Comparison of ENCODE assay signal across 8 mouse cellular contexts in genomic region chr19:38837171-38837641, GRCm38 (mm10). TPM values are rescaled to one million over a fixed set of nuclear protein-coding genes. Genes with fewer than 3 reads are reported as not detected.
A peak's percentile ranks its signal among the peaks of the same experiment; 100 is the strongest.
DNase-seq lines count a peak whose midpoint lies in the region; ATAC-seq and TF ChIP-seq lines count a peak whose summit lies in the region.

No protein-coding gene starts in this region.

- H3K27ac ChIP-seq in forebrain, embryonic 11.5 days (ENCODE audit: low read depth, low read length): peak overlapping the region; percentile 76; the same call in 1 of the 2 replicates
- peak overlapping the region; percentile 90 for H3K27ac ChIP-seq in heart, embryonic 16.5 days (ENCODE audit: low read length)
- H3K27ac ChIP-seq in liver, postnatal 0 days (ENCODE audit: low read depth): peak overlapping the region; percentile 92
- H3K27ac ChIP-seq in neural tube, embryonic 14.5 days (ENCODE audit: low read depth, low read length): peak overlapping the region; percentile 90

- H3K4me2 ChIP-seq in forebrain, embryonic 11.5 days (ENCODE audit: low read depth, low read length, severe bottlenecking): peak overlapping the region; percentile 63
- H3K4me2 ChIP-seq in heart, embryonic 16.5 days (ENCODE audit: low read depth, low read length): peak overlapping the region; percentile 81
- H3K4me2 ChIP-seq in liver, postnatal 0 days (ENCODE audit: low read depth, low read length): peak overlapping the region; percentile 88
- peak overlapping the region; percentile 48 for H3K4me2 ChIP-seq in neural tube, embryonic 14.5 days (ENCODE audit: low read depth, low read length)

- under 1% methylated on average over 52 of the region's 54 CpGs for WGBS in forebrain, embryonic 11.5 days
- 1% methylated on average over 54 of the region's 54 CpGs for WGBS in heart, embryonic 16.5 days
- WGBS in liver, postnatal 0 days (ENCODE audit: insufficient replicate concordance): 5% methylated on average over 35 of the region's 54 CpGs
- WGBS in neural tube, embryonic 14.5 days: under 1% methylated on average over 52 of the region's 54 CpGs

- no peak for TF ChIP-seq EP300 in liver, postnatal 0 days (IDR thresholded peaks at IDR 0.05; ENCODE audit: low read depth)

- TF ChIP-seq CTCF in G1E (IDR thresholded peaks at IDR 0.05; ENCODE audit: low read depth, low read length): no peak
- TF ChIP-seq CTCF in liver, postnatal 0 days (IDR thresholded peaks at IDR 0.05; ENCODE audit: low read depth): no peak

- peak overlapping the region; percentile 72 for H3K9ac ChIP-seq in forebrain, embryonic 11.5 days (ENCODE audit: low read length)
- peak overlapping the region; percentile 89 for H3K9ac ChIP-seq in heart, embryonic 16.5 days (ENCODE audit: low read length)
- H3K9ac ChIP-seq in liver, postnatal 0 days (replicated peaks): peak overlapping the region; percentile 89
- H3K9ac ChIP-seq in neural tube, embryonic 14.5 days (replicated peaks; ENCODE audit: low read depth, low read length): peak overlapping the region; percentile 89

- H3K27me3 ChIP-seq in G1E (ENCODE audit: insufficient read depth, low read length): no peaks in the 10 kb centered on the region
- H3K27me3 ChIP-seq in forebrain, embryonic 11.5 days (ENCODE audit: control insufficient read depth, insufficient read depth, low read length): no peaks in the 10 kb centered on the region
- no peaks in the 10 kb centered on the region for H3K27me3 ChIP-seq in heart, embryonic 16.5 days (ENCODE audit: control insufficient read depth, insufficient read depth, low read length)
- H3K27me3 ChIP-seq in liver, postnatal 0 days (ENCODE audit: insufficient read depth, low read length): no peaks in the 10 kb centered on the region
- H3K27me3 ChIP-seq in neural tube, embryonic 14.5 days (ENCODE audit: control insufficient read depth, insufficient read depth, low read length): no peaks in the 10 kb centered on the region

- peaks cover 4% of the 10 kb centered on the region for H3K36me3 ChIP-seq in G1E (replicated peaks)
- no peaks in the 10 kb centered on the region for H3K36me3 ChIP-seq in forebrain, embryonic 11.5 days (ENCODE audit: control insufficient read depth, insufficient read depth, low read length)
- H3K36me3 ChIP-seq in heart, embryonic 16.5 days (ENCODE audit: control insufficient read depth, insufficient read depth): no peaks in the 10 kb centered on the region
- no peaks in the 10 kb centered on the region for H3K36me3 ChIP-seq in liver, postnatal 0 days (replicated peaks; ENCODE audit: insufficient read depth, low read length)
- no peaks in the 10 kb centered on the region for H3K36me3 ChIP-seq in neural tube, embryonic 14.5 days (ENCODE audit: control insufficient read depth, insufficient read depth, low read length)

- H3K4me3 ChIP-seq in G1E (ENCODE audit: low read depth, low read length): peak overlapping the region; percentile 90
- peak overlapping the region; percentile 79 for H3K4me3 ChIP-seq in forebrain, embryonic 11.5 days (ENCODE audit: low read depth, low read length)
- H3K4me3 ChIP-seq in heart, embryonic 16.5 days (ENCODE audit: low read length): peak overlapping the region; percentile 89
- H3K4me3 ChIP-seq in liver, postnatal 0 days (ENCODE audit: low read depth, low read length): peak overlapping the region; percentile 91
- peak overlapping the region; percentile 93 for H3K4me3 ChIP-seq in neural tube, embryonic 14.5 days (ENCODE audit: low read depth, low read length)

- H3K9me3 ChIP-seq in G1E (replicated peaks): no peaks in the 10 kb centered on the region
- no peaks in the 10 kb centered on the region for H3K9me3 ChIP-seq in forebrain, embryonic 11.5 days (ENCODE audit: control insufficient read depth, low read length)
- no peaks in the 10 kb centered on the region for H3K9me3 ChIP-seq in heart, embryonic 16.5 days (replicated peaks; ENCODE audit: control insufficient read depth, low read length)
- H3K9me3 ChIP-seq in liver, postnatal 0 days (ENCODE audit: low read length): no peaks in the 10 kb centered on the region
- H3K9me3 ChIP-seq in neural tube, embryonic 14.5 days (ENCODE audit: control insufficient read depth, low read length): no peaks in the 10 kb centered on the region

- H3K4me1 ChIP-seq in G1E (ENCODE audit: insufficient read depth, low read depth, low read length): peaks cover 16% of the 10 kb centered on the region
- H3K4me1 ChIP-seq in forebrain, embryonic 11.5 days (replicated peaks; ENCODE audit: control insufficient read depth, insufficient read depth, low read length): no peaks in the 10 kb centered on the region
- H3K4me1 ChIP-seq in heart, embryonic 16.5 days (ENCODE audit: control insufficient read depth, insufficient read depth, low read length): peaks cover 4% of the 10 kb centered on the region; the same call in 1 of the 2 replicates
- peaks cover 11% of the 10 kb centered on the region for H3K4me1 ChIP-seq in liver, postnatal 0 days (ENCODE audit: insufficient read depth)
- H3K4me1 ChIP-seq in neural tube, embryonic 14.5 days (ENCODE audit: control insufficient read depth, insufficient read depth, low read length): 0 out of 2 replicates have a peak, but pooled peaks cover 5% of the 10 kb centered on the region

- peak; percentile 25 for DNase-seq in G1E (ENCODE audit: low spot score)
- DNase-seq in c-Kit-negative CD71-positive TER-119-positive erythroid progenitor cells, embryonic 14.5 days (ENCODE audit: low read depth, low spot score): peak; percentile 31
- peak; percentile 79 for DNase-seq in forebrain, embryonic 11.5 days (ENCODE audit: low spot score)
- peak; percentile 82 for DNase-seq in kidney, postnatal 10 days
- peak; percentile 64 for DNase-seq in liver, postnatal 0 days
- DNase-seq in thymus, postnatal 14 days: peak; percentile 37

- peak; percentile 34; the same call in 1 of the 2 replicates for ATAC-seq in G1E (ENCODE audit: extremely low read depth, insufficient number of reproducible peaks, low FRiP score, poor library complexity, severe bottlenecking)
- ATAC-seq in forebrain, embryonic 11.5 days (replicated peaks; ENCODE audit: low FRiP score): peak; percentile 63
- peak; percentile 62 for ATAC-seq in heart, embryonic 16.5 days (replicated peaks; ENCODE audit: extremely low read depth, insufficient read depth, low FRiP score)
- peak; percentile 18 for ATAC-seq in liver, postnatal 0 days
- peak; percentile 67 for ATAC-seq in neural tube, embryonic 14.5 days (ENCODE audit: low read depth)

RNA-seq across cellular contexts. Expression of gene Tbc1d12, which starts 0.8 kb away (rescaled TPM):
- total RNA-seq in G1E (2014; fragmentation: Nextera tagmentation) (6.6 and 16.2 TPM in 2 replicates), G1E (2017) (7.8 and 7.9 TPM in 2 replicates)
- 0.99 and 1.3 TPM in 2 replicates for polyA plus RNA-seq in G1E (2012)
- polyA plus RNA-seq in forebrain, embryonic 11.5 days (2014; fragmentation: Nextera tagmentation; extraction: Ambion mirVana): 3.2 and 4.0 TPM in 2 replicates
- 1.3 TPM in 2 replicates for polyA plus RNA-seq in heart, embryonic 16.5 days (2015; fragmentation: Nextera tagmentation; extraction: Ambion mirVana)
- polyA plus RNA-seq in liver, postnatal 0 days (2015; fragmentation: Nextera tagmentation; extraction: Ambion mirVana): 1.0 and 1.2 TPM in 2 replicates
- 8.9 and 10.0 TPM in 2 replicates for polyA plus RNA-seq in neural tube, embryonic 14.5 days (2014; fragmentation: Nextera tagmentation; extraction: Ambion mirVana)

RNA-seq across cellular contexts. Expression of gene Noc3l, which starts 18.2 kb away (rescaled TPM):
- total RNA-seq in G1E (2014; fragmentation: Nextera tagmentation) (13.7 and 19.9 TPM in 2 replicates), G1E (2017) (34.6 and 41.9 TPM in 2 replicates)
- polyA plus RNA-seq in G1E (2012): 1.3 and 2.4 TPM in 2 replicates
- polyA plus RNA-seq in forebrain, embryonic 11.5 days (2014; fragmentation: Nextera tagmentation; extraction: Ambion mirVana): 11.9 and 13.5 TPM in 2 replicates
- polyA plus RNA-seq in heart, embryonic 16.5 days (2015; fragmentation: Nextera tagmentation; extraction: Ambion mirVana): 3.6 and 4.3 TPM in 2 replicates
- polyA plus RNA-seq in liver, postnatal 0 days (2015; fragmentation: Nextera tagmentation; extraction: Ambion mirVana): 1.4 and 1.8 TPM in 2 replicates
- 6.2 and 6.5 TPM in 2 replicates for polyA plus RNA-seq in neural tube, embryonic 14.5 days (2014; fragmentation: Nextera tagmentation; extraction: Ambion mirVana)

Comparison
In these comparisons a context has a peak if more than half of its experiments do, and no peak if none do; other contexts are left out.
1. Peak in every context shown above with its lines: DNase-seq, ATAC-seq, H3K4me3 ChIP-seq and H3K27ac ChIP-seq.
2. DNase-seq: peak in every context shown above with its lines; median percentile 82 in kidney, postnatal 10 days; 79 in forebrain, embryonic 11.5 days; 64 in liver, postnatal 0 days; 37 in thymus, postnatal 14 days; 31 in c-Kit-negative CD71-positive TER-119-positive erythroid progenitor cells, embryonic 14.5 days; 25 in G1E.